Mouse (Mus musculus): ENCODE results near the gene Pfas. TPM values are rescaled to one million over a fixed set of nuclear protein-coding genes. Genes with fewer than 3 reads are reported as not detected.

Pfas gene
- total RNA-seq, 1 experiment, result 119 TPM

GRCm38 (mm10) chr11:68956697-68957096 lies 51.6 kb downstream of the Pfas start:
- H3K9ac ChIP-seq (ENCODE audit: insufficient read depth, low read depth, low read length, poor library complexity, severe bottlenecking), result peak overlapping the region; percentile 41
- in situ Hi-C loops (cut with MboI; ENCODE audit: low sequenced_read_pairs in 2 of 2, unreplicated experiment in 2 of 2), result no loop called here
- H3K36me3 ChIP-seq (ENCODE audit: control insufficient read depth, insufficient read depth, low read length, poor library complexity, severe bottlenecking), result no peaks in the 10 kb centered on the region; the same call in 1 of the 2 replicates
- H3K9me3 ChIP-seq (ENCODE audit: control insufficient read depth, insufficient read depth, low read depth, low read length), result no peaks in the 10 kb centered on the region
- H3K4me1 ChIP-seq (ENCODE audit: control insufficient read depth in 2 of 2, insufficient read depth in 2 of 2, low read length in 2 of 2, poor library complexity in 1 of 2), result peaks cover 3 to 17% of the 10 kb centered on the region in 2 experiments; a peak in 3 of 4 replicates
- no peak overlapping the region for H3K27ac ChIP-seq (ENCODE audit: insufficient read depth, low read depth, low read length, poor library complexity, severe bottlenecking)
- H3K4me3 ChIP-seq (ENCODE audit: insufficient read depth in 1 of 2, low read depth in 1 of 2, low read length in 2 of 2, poor library complexity in 1 of 2, severe bottlenecking in 1 of 2), result peak overlapping the region; percentile 37 to 61
- TF ChIP-seq ZC3H11A (IDR thresholded peaks at IDR 0.05; ENCODE audit: borderline replicate concordance, low read depth, low read length) (no peak), CHD2 (IDR thresholded peaks at IDR 0.05; ENCODE audit: low read depth, low read length) (no peak), MAFK (IDR thresholded peaks at IDR 0.05; ENCODE audit: insufficient read depth, low read depth, low read length) (no peak), HCFC1 (IDR thresholded peaks at IDR 0.05; ENCODE audit: borderline replicate concordance, insufficient read depth, low read length) (no peak), ZNF384 (IDR thresholded peaks at IDR 0.05; ENCODE audit: low read depth, low read length) (no peak)
- DNase-seq (ENCODE audit: low read depth, low spot score), result no peak

- no peaks in the 10 kb centered on the region; the same call in 1 of the 2 replicates for H3K36me3 ChIP-seq (ENCODE audit: control insufficient read depth, insufficient read depth, low read length, poor library complexity, severe bottlenecking)
- TF ChIP-seq MAFK (IDR thresholded peaks at IDR 0.05; ENCODE audit: insufficient read depth, low read depth, low read length), result no peak
- no peak for TF ChIP-seq ZNF384 (IDR thresholded peaks at IDR 0.05; ENCODE audit: low read depth, low read length)
- no peak for TF ChIP-seq HCFC1 (IDR thresholded peaks at IDR 0.05; ENCODE audit: borderline replicate concordance, insufficient read depth, low read length)
- no peak for TF ChIP-seq ZC3H11A (IDR thresholded peaks at IDR 0.05; ENCODE audit: borderline replicate concordance, low read depth, low read length)
- TF ChIP-seq CHD2 (IDR thresholded peaks at IDR 0.05; ENCODE audit: low read depth, low read length), result no peak
- H3K27ac ChIP-seq (ENCODE audit: insufficient read depth, low read depth, low read length, poor library complexity, severe bottlenecking), result no peak overlapping the region
- no peaks in the 10 kb centered on the region for H3K9me3 ChIP-seq (ENCODE audit: control insufficient read depth, insufficient read depth, low read depth, low read length)
- peak overlapping the region; percentile 41; the same call in 1 of the 2 replicates for H3K9ac ChIP-seq (ENCODE audit: insufficient read depth, low read depth, low read length, poor library complexity, severe bottlenecking)
- DNase-seq (ENCODE audit: low read depth, low spot score), result no peak
- H3K4me1 ChIP-seq (ENCODE audit: control insufficient read depth in 2 of 2, insufficient read depth in 2 of 2, low read length in 2 of 2, poor library complexity in 1 of 2), result peaks cover 3 to 17% of the 10 kb centered on the region in 2 experiments; a peak in 3 of 4 replicates
- in situ Hi-C loops (cut with MboI; ENCODE audit: low sequenced_read_pairs in 2 of 2, unreplicated experiment in 2 of 2), result no loop called here
- 0 out of 4 replicates have a peak overlapping the region, but pooled peaks have one; percentile 37 to 61 for H3K4me3 ChIP-seq (ENCODE audit: insufficient read depth in 1 of 2, low read depth in 1 of 2, low read length in 2 of 2, poor library complexity in 1 of 2, severe bottlenecking in 1 of 2)
Measured at GRCm38 (mm10) chr11:68956107-68956506, 52.2 kb downstream of the Pfas start.

- Histone ChIP-seq H3K9ac (ENCODE audit: insufficient read depth, low read depth, low read length, poor library complexity, severe bottlenecking) (no peak overlapping the region), H3K27ac (ENCODE audit: insufficient read depth, low read depth, low read length, poor library complexity, severe bottlenecking) (no peak overlapping the region), H3K9me3 (ENCODE audit: control insufficient read depth, insufficient read depth, low read depth, low read length) (no peaks in the 10 kb centered on the region), H3K4me1 (ENCODE audit: control insufficient read depth in 2 of 2, insufficient read depth in 2 of 2, low read length in 2 of 2, poor library complexity in 1 of 2) (peaks cover 3 to 17% of the 10 kb centered on the region in 2 experiments; a peak in 3 of 4 replicates), H3K36me3 (ENCODE audit: control insufficient read depth, insufficient read depth, low read length, poor library complexity, severe bottlenecking) (no peaks in the 10 kb centered on the region; the same call in 1 of the 2 replicates), H3K4me3 (ENCODE audit: insufficient read depth in 1 of 2, low read depth in 1 of 2, low read length in 2 of 2, poor library complexity in 1 of 2, severe bottlenecking in 1 of 2) (no peak overlapping the region)
- in situ Hi-C loops (cut with MboI; ENCODE audit: low sequenced_read_pairs in 2 of 2, unreplicated experiment in 2 of 2), result no loop called here
- TF ChIP-seq ZNF384 (IDR thresholded peaks at IDR 0.05; ENCODE audit: low read depth, low read length), result no peak
- no peak for TF ChIP-seq CHD2 (IDR thresholded peaks at IDR 0.05; ENCODE audit: low read depth, low read length)
- no peak for TF ChIP-seq HCFC1 (IDR thresholded peaks at IDR 0.05; ENCODE audit: borderline replicate concordance, insufficient read depth, low read length)
- TF ChIP-seq MAFK (IDR thresholded peaks at IDR 0.05; ENCODE audit: insufficient read depth, low read depth, low read length), result no peak
- no peak for TF ChIP-seq ZC3H11A (IDR thresholded peaks at IDR 0.05; ENCODE audit: borderline replicate concordance, low read depth, low read length)
- no peak for DNase-seq (ENCODE audit: low read depth, low spot score)
Measured at GRCm38 (mm10) chr11:68955473-68955872, 52.8 kb downstream of the Pfas start.

DNA sequence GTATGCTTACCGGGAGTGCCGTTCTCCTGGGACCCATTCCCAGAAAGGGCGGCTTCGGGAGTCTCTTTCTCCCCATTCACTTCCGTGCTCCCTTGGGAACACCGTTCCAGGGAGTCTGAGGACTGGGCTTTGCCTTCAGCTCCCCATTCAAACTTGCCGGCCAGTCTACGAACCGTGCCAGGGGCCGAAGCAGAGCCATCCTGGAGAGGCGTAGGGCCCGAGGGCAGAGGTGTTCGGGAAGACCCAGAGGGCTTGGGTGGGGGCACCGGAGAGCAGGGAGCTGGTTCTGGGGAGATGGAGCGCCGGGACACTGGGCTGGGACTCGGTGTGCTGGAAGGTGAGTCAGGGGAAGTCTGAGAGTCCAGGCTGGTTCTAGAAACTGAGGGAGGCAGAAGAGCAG lies 53.9 kb downstream of the Pfas start:
- Histone ChIP-seq H3K36me3 (ENCODE audit: control insufficient read depth, insufficient read depth, low read length, poor library complexity, severe bottlenecking) (peaks cover 2% of the 10 kb centered on the region; the same call in 1 of the 2 replicates), H3K27ac (ENCODE audit: insufficient read depth, low read depth, low read length, poor library complexity, severe bottlenecking) (no peak overlapping the region), H3K9ac (ENCODE audit: insufficient read depth, low read depth, low read length, poor library complexity, severe bottlenecking) (peak overlapping the region; percentile 52), H3K9me3 (ENCODE audit: control insufficient read depth, insufficient read depth, low read depth, low read length) (no peaks in the 10 kb centered on the region), H3K4me3 (ENCODE audit: insufficient read depth in 1 of 2, low read depth in 1 of 2, low read length in 2 of 2, poor library complexity in 1 of 2, severe bottlenecking in 1 of 2) (peak overlapping the region; percentile 58 to 73), H3K4me1 (ENCODE audit: control insufficient read depth in 2 of 2, insufficient read depth in 2 of 2, low read length in 2 of 2, poor library complexity in 1 of 2) (peaks cover 3 to 17% of the 10 kb centered on the region in 2 experiments; a peak in 3 of 4 replicates)
- TF ChIP-seq ZNF384 (IDR thresholded peaks at IDR 0.05; ENCODE audit: low read depth, low read length), result no peak
- no peak for TF ChIP-seq ZC3H11A (IDR thresholded peaks at IDR 0.05; ENCODE audit: borderline replicate concordance, low read depth, low read length)
- TF ChIP-seq CHD2 (IDR thresholded peaks at IDR 0.05; ENCODE audit: low read depth, low read length), result no peak
- TF ChIP-seq MAFK (IDR thresholded peaks at IDR 0.05; ENCODE audit: insufficient read depth, low read depth, low read length), result no peak
- no peak for TF ChIP-seq HCFC1 (IDR thresholded peaks at IDR 0.05; ENCODE audit: borderline replicate concordance, insufficient read depth, low read length)
- no peak for DNase-seq (ENCODE audit: low read depth, low spot score)
- in situ Hi-C loops (cut with MboI; ENCODE audit: low sequenced_read_pairs in 2 of 2, unreplicated experiment in 2 of 2), result no loop called here

All from ES-E14 (cell line).